Mouse (Mus musculus) embryonic fibroblast, embryonic 13.5 days (primary cell): ENCODE measurements around the gene D8Ertd738e.

Experiments used
- CTCF ChIP-seq: IDR thresholded peaks from 2 replicates; pipeline ENCODE4 v1.5.1; 2011; ENCODE audit warnings: mild to moderate bottlenecking, control low read depth, low read length, moderate library complexity, borderline replicate concordance; ENCODE audit not compliant: insufficient read depth
- POLR2A ChIP-seq: IDR thresholded peaks from 2 replicates; pipeline ENCODE4 v1.6.1; 2011; ENCODE audit warnings: low read depth, mild to moderate bottlenecking, control low read depth, low read length, moderate library complexity

- TF ChIP-seq CTCF (no peak), POLR2A (no peak)
These were observed 42.9 kb downstream of the D8Ertd738e start for GRCm38 (mm10) chr8:84206666-84207065.
